Mouse (Mus musculus) heart, postnatal 0 days (tissue): Measurements from ENCODE around the gene Stox2.

ENCODE experiments used
- CTCF ChIP-seq: IDR thresholded peaks from 2 replicates; pipeline ENCODE4 v1.5.1; 2016; ENCODE audit warnings: antibody characterized with exemption, control low read depth, low read depth
- EP300 ChIP-seq: IDR thresholded peaks from 2 replicates; pipeline ENCODE4 v1.6.1; 2016; ENCODE audit warnings: antibody characterized with exemption, low read depth

- TF ChIP-seq CTCF: no peak
- TF ChIP-seq EP300: no peak
Measured at GRCm38 (mm10) chr8:47392290-47392689, 53.9 kb downstream of the Stox2 start.
